Mouse (Mus musculus): ENCODE results near the gene Strip2.

GRCm38 (mm10) chr6:29902256-29902655 lies 14.6 kb upstream of the Strip2 start:
- no peak for TF ChIP-seq MAFK (IDR thresholded peaks at IDR 0.05; ENCODE audit: insufficient read depth, low read depth, low read length)
- TF ChIP-seq ZC3H11A (IDR thresholded peaks at IDR 0.05; ENCODE audit: borderline replicate concordance, low read depth, low read length) = no peak

All from ES-E14 (cell line).